Mouse (Mus musculus): ENCODE data around the gene Hexim1.

- no peak for TF ChIP-seq MAFK (IDR thresholded peaks at IDR 0.05; ENCODE audit: insufficient read depth, low read depth, low read length)
- TF ChIP-seq CHD2 (IDR thresholded peaks at IDR 0.05; ENCODE audit: low read depth, low read length), result no peak
- no peak for TF ChIP-seq ZNF384 (IDR thresholded peaks at IDR 0.05; ENCODE audit: low read depth, low read length)
- TF ChIP-seq ZC3H11A (IDR thresholded peaks at IDR 0.05; ENCODE audit: borderline replicate concordance, low read depth, low read length), result no peak
- no peak for TF ChIP-seq HCFC1 (IDR thresholded peaks at IDR 0.05; ENCODE audit: borderline replicate concordance, insufficient read depth, low read length)
Observed at GRCm38 (mm10) chr11:103141944-103142255, 25.9 kb downstream of the Hexim1 start.
